Mouse (Mus musculus): ENCODE measurements around the gene Casp8. TPM values are rescaled to one million over a fixed set of nuclear protein-coding genes. Genes with fewer than 3 reads are reported as not detected.
A peak's percentile ranks its signal among the peaks of the same experiment; 100 is the strongest.
"Not testable (repeated sequence)": the region's sequence is repeated elsewhere in the genome, so short reads cannot be mapped to it uniquely, and the experiment has no call there.

Casp8 gene
- polyA plus RNA-seq, 1 experiment: not detected

DNA sequence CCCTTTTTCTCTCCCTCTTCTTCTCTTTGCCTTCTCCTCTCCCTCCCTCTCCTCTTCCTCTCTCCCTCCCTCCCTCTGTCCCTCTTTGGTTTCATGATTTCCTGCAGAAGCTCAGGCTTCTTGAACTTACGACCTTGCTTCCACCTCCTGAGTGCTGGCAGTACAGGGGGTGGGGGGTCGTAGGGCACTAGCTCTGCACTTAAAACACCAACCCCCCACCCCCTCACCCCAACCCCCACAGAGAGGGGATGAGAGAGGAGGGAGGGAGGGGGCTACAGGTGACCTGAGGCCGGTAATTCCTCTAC is 837 bp downstream of the Casp8 start:
- Histone ChIP-seq H3K4me1 (ENCODE audit: control insufficient read depth, insufficient read depth, low read length) (peaks cover 9% of the 10 kb centered on the region), H3K4me3 (ENCODE audit: insufficient read depth, low read depth, low read length) (peak overlapping the region; percentile 51), H3K27ac (ENCODE audit: insufficient read depth, low read depth, low read length) (no peak overlapping the region)
- no peak for TF ChIP-seq CTCF (IDR thresholded peaks at IDR 0.05; ENCODE audit: insufficient read depth, low read depth, low read length)
- no peak for TF ChIP-seq POLR2A (IDR thresholded peaks at IDR 0.05; ENCODE audit: insufficient read depth, low read depth, low read length)
- 17% methylated on average over 3 of the region's 3 CpGs for WGBS

DNA sequence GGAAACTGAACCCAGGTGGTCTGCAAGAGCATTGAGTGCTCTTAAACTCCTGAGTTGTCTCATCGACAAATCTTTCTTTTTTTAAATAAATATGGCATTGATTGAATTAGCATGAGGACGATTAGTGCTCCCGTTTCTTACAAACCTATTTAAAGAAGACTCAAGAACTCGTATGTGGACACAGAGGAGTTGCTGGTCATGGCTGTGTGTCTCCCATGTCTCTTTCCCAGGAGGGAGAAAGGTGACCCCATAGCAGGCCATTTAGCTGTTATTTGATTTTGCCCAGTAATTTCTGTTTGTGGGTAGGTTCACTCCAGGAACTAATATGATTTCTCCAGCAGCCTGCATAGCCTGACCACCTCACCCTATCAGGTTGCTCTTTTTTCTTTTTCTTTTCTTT is 1.7 kb downstream of the Casp8 start:
- WGBS: 82% methylated on average over 4 of the region's 4 CpGs
- no peak for TF ChIP-seq POLR2A (IDR thresholded peaks at IDR 0.05; ENCODE audit: insufficient read depth, low read depth, low read length)
- TF ChIP-seq CTCF (IDR thresholded peaks at IDR 0.05; ENCODE audit: insufficient read depth, low read depth, low read length): no peak

DNA sequence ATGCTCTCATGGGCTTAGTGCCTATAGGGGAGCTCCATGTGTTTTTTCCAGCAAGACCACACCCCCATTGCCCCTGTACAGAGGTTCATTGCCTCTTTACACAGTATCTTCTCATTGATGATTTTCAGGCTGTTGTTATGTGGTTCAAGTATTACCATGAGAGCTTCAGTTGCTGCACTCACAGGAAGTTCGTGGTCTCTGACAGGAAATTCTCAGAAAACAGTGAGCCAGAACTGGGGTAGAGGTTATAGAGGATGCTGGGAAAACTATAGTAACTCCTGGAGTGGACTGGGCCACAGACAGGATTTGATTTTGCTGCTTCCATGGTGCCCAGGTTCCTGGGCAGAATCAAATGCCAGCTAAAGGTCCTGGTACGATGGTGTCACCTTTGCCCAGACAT is 2.2 kb downstream of the Casp8 start:
- H3K4me3 ChIP-seq (ENCODE audit: insufficient read depth, low read depth, low read length): no peak overlapping the region
- no peak overlapping the region for H3K27ac ChIP-seq (ENCODE audit: insufficient read depth, low read depth, low read length)
- 76% methylated on average over 2 of the region's 2 CpGs for WGBS
- H3K4me1 ChIP-seq (ENCODE audit: control insufficient read depth, insufficient read depth, low read length): peaks cover 9% of the 10 kb centered on the region
- TF ChIP-seq POLR2A (IDR thresholded peaks at IDR 0.05; ENCODE audit: insufficient read depth, low read depth, low read length) (no peak), CTCF (IDR thresholded peaks at IDR 0.05; ENCODE audit: insufficient read depth, low read depth, low read length) (no peak)

More for the DNA sequence above, 1.7 kb downstream of the Casp8 start:
- peaks cover 9% of the 10 kb centered on the region for H3K4me1 ChIP-seq (ENCODE audit: control insufficient read depth, insufficient read depth, low read length)
- H3K27ac ChIP-seq (ENCODE audit: insufficient read depth, low read depth, low read length): no peak overlapping the region
- H3K4me3 ChIP-seq (ENCODE audit: insufficient read depth, low read depth, low read length): no peak overlapping the region

DNA sequence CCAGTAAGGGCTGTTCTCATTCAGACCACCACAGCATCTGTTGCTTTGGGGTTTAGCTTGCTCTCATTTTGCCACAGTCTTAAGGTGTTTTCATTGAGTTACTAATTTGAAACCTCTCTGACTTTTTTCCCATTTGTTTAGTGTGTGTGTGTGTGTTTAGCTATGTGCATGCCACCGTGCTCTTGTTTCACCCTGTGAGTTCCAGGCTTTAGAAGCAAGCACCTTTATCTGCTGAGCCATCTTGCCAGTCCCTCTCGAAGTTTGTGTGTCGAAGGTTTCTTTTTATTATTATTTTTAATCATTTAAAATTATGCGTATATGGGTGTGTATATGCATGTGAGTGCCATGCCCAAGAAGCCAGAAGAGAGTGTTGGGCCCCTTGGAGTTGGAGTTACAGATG is 3.7 kb downstream of the Casp8 start:
- no peak for TF ChIP-seq CTCF (IDR thresholded peaks at IDR 0.05; ENCODE audit: insufficient read depth, low read depth, low read length)
- no peak for TF ChIP-seq POLR2A (IDR thresholded peaks at IDR 0.05; ENCODE audit: insufficient read depth, low read depth, low read length)
- H3K4me1 ChIP-seq (ENCODE audit: control insufficient read depth, insufficient read depth, low read length): peaks cover 9% of the 10 kb centered on the region
- WGBS: 95% methylated on average over 4 of the region's 4 CpGs
- H3K4me3 ChIP-seq (ENCODE audit: insufficient read depth, low read depth, low read length): no peak overlapping the region
- no peak overlapping the region for H3K27ac ChIP-seq (ENCODE audit: insufficient read depth, low read depth, low read length)

DNA sequence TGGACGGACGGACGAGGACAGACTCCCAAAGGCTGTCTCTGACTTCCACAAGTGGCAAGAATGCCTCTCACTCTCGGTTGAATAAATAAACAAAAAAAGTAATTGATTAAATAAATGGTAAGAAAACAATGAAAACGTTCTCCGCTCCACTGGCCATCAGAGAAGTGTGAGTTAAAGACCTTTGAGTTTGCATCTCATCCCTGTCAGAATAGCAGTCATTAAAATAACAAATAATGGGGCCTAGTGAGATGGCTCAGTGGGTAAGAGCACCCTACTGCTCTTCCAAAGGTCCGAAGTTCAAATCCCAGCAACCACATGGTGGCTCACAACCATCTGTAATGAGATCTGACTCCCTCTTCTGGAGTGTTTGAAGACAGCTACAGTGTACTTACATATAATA is 5.5 kb downstream of the Casp8 start:
- H3K4me1 ChIP-seq (ENCODE audit: control insufficient read depth, insufficient read depth, low read length); H3K27ac ChIP-seq (ENCODE audit: insufficient read depth, low read depth, low read length); H3K4me3 ChIP-seq (ENCODE audit: insufficient read depth, low read depth, low read length): not testable (repeated sequence)
- 74% methylated on average over 7 of the region's 7 CpGs for WGBS

DNA sequence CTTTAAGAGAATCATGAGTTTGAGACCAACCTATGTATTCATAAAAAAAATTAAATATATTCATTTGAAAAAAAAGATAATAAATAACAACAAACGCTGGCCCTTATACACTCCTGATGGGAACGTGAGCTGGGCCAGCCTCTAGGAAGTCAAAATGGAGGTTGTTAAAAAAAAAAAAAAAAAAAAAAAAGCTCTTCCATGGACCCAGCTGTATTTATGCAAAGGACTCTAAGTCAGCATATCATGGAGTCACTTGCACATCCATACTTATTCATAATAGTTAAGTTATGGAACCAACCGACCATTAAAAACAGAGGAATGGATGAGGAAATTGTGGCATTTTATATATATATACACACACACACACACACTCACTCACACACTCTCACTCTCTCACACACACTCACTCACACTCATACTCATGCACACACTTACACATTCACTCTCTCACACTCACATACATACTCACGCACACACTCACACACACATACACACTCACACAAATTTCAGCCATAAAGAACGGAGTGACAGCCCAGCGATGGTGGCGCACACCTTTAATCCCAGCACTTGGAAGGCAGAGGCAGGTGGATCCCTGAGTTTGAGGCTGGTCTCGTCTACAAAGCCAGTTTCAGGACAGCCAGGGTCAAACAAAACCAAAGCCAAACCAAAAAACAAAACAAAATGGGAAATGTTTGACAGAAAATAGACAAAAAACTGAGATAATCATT is 6.5 kb downstream of the Casp8 start:
- TF ChIP-seq CTCF (IDR thresholded peaks at IDR 0.05; ENCODE audit: insufficient read depth, low read depth, low read length) (no peak), POLR2A (IDR thresholded peaks at IDR 0.05; ENCODE audit: insufficient read depth, low read depth, low read length) (no peak)
- 93% methylated on average over 8 of the region's 8 CpGs for WGBS

DNA sequence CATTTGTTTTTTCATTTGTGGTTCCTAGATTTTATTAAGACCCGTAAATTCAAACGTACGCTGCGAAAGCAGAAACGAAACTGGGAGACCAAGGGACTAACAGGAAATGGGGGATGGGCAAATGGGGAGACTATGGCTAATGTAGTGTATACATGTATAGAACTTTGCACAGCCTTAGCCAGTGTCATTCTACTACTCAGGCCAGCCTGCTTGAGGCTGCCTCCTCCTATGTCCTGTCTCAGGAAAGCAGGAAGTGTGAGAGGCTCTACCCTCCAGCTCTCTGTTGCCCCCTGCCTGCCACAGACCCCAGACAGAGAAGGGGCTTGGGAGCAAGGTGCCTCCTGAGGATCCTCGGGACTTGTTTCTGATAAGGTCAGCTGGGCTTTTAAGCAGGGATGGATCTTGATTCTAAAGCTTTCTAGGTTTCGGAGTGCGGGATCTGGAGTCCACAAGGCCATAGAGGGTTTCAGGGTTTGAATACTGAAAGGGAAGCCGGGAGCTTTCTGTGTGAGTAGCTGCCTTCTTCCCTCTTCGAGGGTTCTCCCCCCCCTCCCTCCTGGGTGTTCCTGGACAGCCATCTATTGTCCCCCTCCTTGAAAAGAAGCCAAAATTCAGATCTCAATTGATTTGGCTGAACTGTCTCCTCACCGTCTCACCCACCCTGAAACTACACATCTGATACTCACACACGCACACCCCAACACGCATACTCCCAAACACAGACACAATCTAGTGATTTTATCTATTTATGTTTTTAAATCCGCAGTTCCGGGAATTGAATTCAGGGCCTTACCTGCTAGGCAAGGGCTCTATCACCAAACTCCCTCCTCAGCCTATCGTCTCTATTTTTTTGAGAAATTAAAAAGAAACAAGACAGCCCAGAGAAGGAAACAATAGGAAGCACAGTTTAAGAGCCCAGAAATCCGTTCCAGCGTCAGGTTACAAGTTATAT is 7.4 kb downstream of the Casp8 start:
- WGBS: 73% methylated on average over 18 of the region's 18 CpGs
- no peak overlapping the region for H3K27ac ChIP-seq (ENCODE audit: insufficient read depth, low read depth, low read length)
- TF ChIP-seq POLR2A (IDR thresholded peaks at IDR 0.05; ENCODE audit: insufficient read depth, low read depth, low read length) (no peak), CTCF (IDR thresholded peaks at IDR 0.05; ENCODE audit: insufficient read depth, low read depth, low read length) (no peak)
- no peaks in the 10 kb centered on the region for H3K4me1 ChIP-seq (ENCODE audit: control insufficient read depth, insufficient read depth, low read length)
- peak overlapping the region; percentile 1; the same call in 1 of the 2 replicates for H3K4me3 ChIP-seq (ENCODE audit: insufficient read depth, low read depth, low read length)

More for the DNA sequence above, 6.5 kb downstream of the Casp8 start:
- H3K4me3 ChIP-seq (ENCODE audit: insufficient read depth, low read depth, low read length): no peak overlapping the region
- no peaks in the 10 kb centered on the region for H3K4me1 ChIP-seq (ENCODE audit: control insufficient read depth, insufficient read depth, low read length)
- H3K27ac ChIP-seq (ENCODE audit: insufficient read depth, low read depth, low read length): no peak overlapping the region

DNA sequence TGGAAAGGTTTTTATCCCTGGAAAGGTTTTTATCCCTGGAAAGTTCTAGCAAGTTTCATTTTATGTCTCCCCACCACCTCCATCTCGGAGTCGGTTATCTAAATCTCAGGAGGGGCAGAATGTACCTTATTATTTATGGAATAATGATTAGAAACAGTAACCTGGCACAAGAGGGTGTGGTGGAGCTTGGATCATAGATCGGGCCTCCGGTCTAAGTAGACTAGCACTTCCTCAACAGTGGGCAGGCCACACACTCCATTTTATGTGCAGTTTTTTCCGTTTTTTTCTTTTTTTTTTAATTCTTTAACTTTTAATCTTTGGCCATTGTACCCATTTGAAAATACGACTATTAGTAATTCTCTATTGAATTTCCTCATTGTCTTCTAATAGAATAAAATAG is 8.4 kb downstream of the Casp8 start:
- 87% methylated on average over 6 of the region's 6 CpGs for WGBS
- Histone ChIP-seq H3K27ac (ENCODE audit: insufficient read depth, low read depth, low read length) (no peak overlapping the region), H3K4me1 (ENCODE audit: control insufficient read depth, insufficient read depth, low read length) (no peaks in the 10 kb centered on the region), H3K4me3 (ENCODE audit: insufficient read depth, low read depth, low read length) (no peak overlapping the region)
- no peak for TF ChIP-seq POLR2A (IDR thresholded peaks at IDR 0.05; ENCODE audit: insufficient read depth, low read depth, low read length)

DNA sequence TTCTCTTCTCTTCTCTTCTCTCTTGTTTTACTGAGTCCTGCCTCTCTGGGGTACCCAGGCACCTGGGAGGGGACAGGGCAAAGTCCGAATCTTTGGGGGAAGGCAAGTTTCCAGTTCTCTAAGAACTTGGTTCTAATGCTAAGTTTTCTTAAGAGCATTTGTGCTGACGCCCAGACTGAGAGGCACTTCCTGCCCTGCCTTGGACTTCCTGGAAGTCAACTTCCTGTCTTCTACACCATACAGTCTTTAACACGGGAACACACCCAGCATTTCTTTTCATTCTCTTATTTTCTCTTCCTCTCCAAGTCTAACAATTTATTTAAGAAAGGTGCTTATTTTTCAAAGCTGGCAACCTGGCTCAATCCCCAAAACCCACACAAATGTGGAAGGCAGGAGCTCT is 11.5 kb downstream of the Casp8 start:
- Histone ChIP-seq H3K4me3 (ENCODE audit: insufficient read depth, low read depth, low read length) (no peak overlapping the region), H3K4me1 (ENCODE audit: control insufficient read depth, insufficient read depth, low read length) (no peaks in the 10 kb centered on the region), H3K27ac (ENCODE audit: insufficient read depth, low read depth, low read length) (no peak overlapping the region)
- WGBS: 72% methylated on average over 3 of the region's 3 CpGs
- TF ChIP-seq POLR2A (IDR thresholded peaks at IDR 0.05; ENCODE audit: insufficient read depth, low read depth, low read length) (no peak), CTCF (IDR thresholded peaks at IDR 0.05; ENCODE audit: insufficient read depth, low read depth, low read length) (no peak)
